In the genomic region with DNA sequence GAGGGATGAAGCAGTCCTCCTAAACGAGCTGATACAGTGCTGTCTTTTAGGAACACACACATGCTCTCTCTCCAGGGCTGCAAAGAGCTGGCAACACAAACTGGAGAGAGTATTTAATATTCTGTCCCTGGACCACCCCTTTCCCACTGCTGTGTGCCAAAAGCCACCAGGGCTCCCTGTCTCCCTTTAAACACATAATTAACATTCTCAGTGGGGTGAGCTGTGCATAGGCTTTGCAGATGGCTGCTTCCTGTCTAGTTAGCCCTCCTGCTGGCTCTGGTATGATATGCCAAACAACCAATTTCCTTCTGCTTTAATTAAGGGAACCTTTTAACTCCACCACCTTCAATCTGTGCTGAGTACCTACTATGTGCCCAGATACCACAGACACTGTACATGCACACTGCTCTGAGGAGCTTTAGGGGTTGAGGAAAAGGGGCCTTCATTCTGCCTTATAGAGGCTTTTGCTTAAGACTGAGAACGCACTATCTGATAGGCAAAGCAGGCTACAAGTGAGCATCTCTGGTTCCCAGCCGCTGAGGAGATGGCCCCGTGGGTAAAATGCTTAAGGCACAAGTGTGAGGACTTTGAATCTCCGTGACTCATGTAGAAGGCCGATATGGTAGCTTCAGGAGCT, we compare ENCODE assay signal across 10 mouse cellular contexts.
DNase-seq lines count a peak whose midpoint lies in the region; ATAC-seq and TF ChIP-seq lines count a peak whose summit lies in the region.
"Had no signal": no experiment of that assay in that cellular context is flagged by ENCODE, and none has a peak within 500 bp of the region (broad histone marks: within the 10 kb centered on the region; RNA-seq: fewer than 3 reads in every experiment).

No protein-coding gene starts in this region.

- no peaks in the 10 kb centered on the region for H3K27me3 ChIP-seq in embryonic facial prominence, embryonic 14.5 days (replicated peaks; ENCODE audit: control insufficient read depth, insufficient read depth, low read length)
- H3K27me3 ChIP-seq in embryonic facial prominence, embryonic 10.5 days (replicated peaks; ENCODE audit: low read depth, poor library complexity, severe bottlenecking) = no peaks in the 10 kb centered on the region
- H3K27me3 ChIP-seq in midbrain, embryonic 12.5 days = no peaks in the 10 kb centered on the region
- no peaks in the 10 kb centered on the region for H3K27me3 ChIP-seq in midbrain, embryonic 11.5 days (ENCODE audit: control insufficient read depth, insufficient read depth, low read length)
- H3K27me3 ChIP-seq in hindbrain, embryonic 15.5 days = no peaks in the 10 kb centered on the region
- no peaks in the 10 kb centered on the region for H3K27me3 ChIP-seq in midbrain, embryonic 16.5 days (ENCODE audit: control insufficient read depth, insufficient read depth, low read depth, low read length)
- H3K27me3 ChIP-seq in kidney, adult 2 months (replicated peaks; ENCODE audit: control insufficient read depth, insufficient read depth, low read length) = no peaks in the 10 kb centered on the region; the same call in 1 of the 2 replicates
- H3K27me3 ChIP-seq: heart, embryonic 15.5 days; kidney, embryonic 15.5 days had no signal

- no peak for TF ChIP-seq POLR2A in kidney, adult 2 months (IDR thresholded peaks at IDR 0.05; ENCODE audit: low read depth, low read length)

- no peaks in the 10 kb centered on the region for H3K9me3 ChIP-seq in embryonic facial prominence, embryonic 14.5 days (ENCODE audit: control insufficient read depth, low read length)
- H3K9me3 ChIP-seq in embryonic facial prominence, embryonic 10.5 days = no peaks in the 10 kb centered on the region
- no peaks in the 10 kb centered on the region for H3K9me3 ChIP-seq in midbrain, embryonic 12.5 days
- no peaks in the 10 kb centered on the region for H3K9me3 ChIP-seq in midbrain, embryonic 11.5 days (ENCODE audit: control insufficient read depth, low read length)
- no peaks in the 10 kb centered on the region for H3K9me3 ChIP-seq in hindbrain, embryonic 15.5 days
- H3K9me3 ChIP-seq in midbrain, embryonic 16.5 days (replicated peaks; ENCODE audit: control insufficient read depth, low read length, poor library complexity, severe bottlenecking) = no peaks in the 10 kb centered on the region
- H3K9me3 ChIP-seq: heart, embryonic 15.5 days; kidney, embryonic 15.5 days had no signal

- H3K9ac ChIP-seq in embryonic facial prominence, embryonic 14.5 days (ENCODE audit: low read depth, low read length) = no peak overlapping the region
- no peak overlapping the region for H3K9ac ChIP-seq in midbrain, embryonic 12.5 days (replicated peaks)
- no peak overlapping the region for H3K9ac ChIP-seq in midbrain, embryonic 11.5 days (ENCODE audit: low read length)
- no peak overlapping the region for H3K9ac ChIP-seq in hindbrain, embryonic 15.5 days
- H3K9ac ChIP-seq in midbrain, embryonic 16.5 days (ENCODE audit: low read depth, low read length) = no peak overlapping the region
- H3K9ac ChIP-seq: heart, embryonic 15.5 days; kidney, embryonic 15.5 days had no signal

- H3K4me2 ChIP-seq in embryonic facial prominence, embryonic 14.5 days (ENCODE audit: low read depth, low read length) = no peak overlapping the region
- H3K4me2 ChIP-seq in midbrain, embryonic 12.5 days (replicated peaks) = no peak overlapping the region
- no peak overlapping the region for H3K4me2 ChIP-seq in midbrain, embryonic 11.5 days
- no peak overlapping the region for H3K4me2 ChIP-seq in hindbrain, embryonic 15.5 days
- no peak overlapping the region for H3K4me2 ChIP-seq in midbrain, embryonic 16.5 days (ENCODE audit: low read length)
- H3K4me2 ChIP-seq: heart, embryonic 15.5 days; kidney, embryonic 15.5 days had no signal

- no peak for TF ChIP-seq CTCF in kidney, adult 2 months (conservative IDR thresholded peaks at IDR 0.05; ENCODE audit: insufficient read depth, insufficient read length, low read depth, low read length)

- DNase-seq in embryonic facial prominence, embryonic 14.5 days (ENCODE audit: low spot score) = peak; percentile 39
- DNase-seq in embryonic facial prominence, embryonic 10.5 days (ENCODE audit: low spot score) = no peak
- no peak for DNase-seq in midbrain, embryonic 11.5 days (ENCODE audit: low spot score, missing footprints)
- no peak for DNase-seq in B cell, adult 2 months
- DNase-seq in kidney, adult 2 months = no peak

- H3K4me1 ChIP-seq in embryonic facial prominence, embryonic 14.5 days (ENCODE audit: control insufficient read depth, insufficient read depth, low read length) = no peaks in the 10 kb centered on the region
- peaks cover 4% of the 10 kb centered on the region; the same call in 1 of the 2 replicates for H3K4me1 ChIP-seq in embryonic facial prominence, embryonic 10.5 days
- no peaks in the 10 kb centered on the region for H3K4me1 ChIP-seq in midbrain, embryonic 12.5 days
- no peaks in the 10 kb centered on the region for H3K4me1 ChIP-seq in midbrain, embryonic 11.5 days (ENCODE audit: control insufficient read depth, insufficient read depth, low read length)
- H3K4me1 ChIP-seq in hindbrain, embryonic 15.5 days (replicated peaks) = peaks cover 3% of the 10 kb centered on the region; the same call in 1 of the 2 replicates
- H3K4me1 ChIP-seq in midbrain, embryonic 16.5 days (ENCODE audit: control insufficient read depth, insufficient read depth, low read length) = no peaks in the 10 kb centered on the region
- H3K4me1 ChIP-seq in kidney, adult 2 months (ENCODE audit: control insufficient read depth, insufficient read depth, low read length) = no peaks in the 10 kb centered on the region
- H3K4me1 ChIP-seq: heart, embryonic 15.5 days; kidney, embryonic 15.5 days had no signal

- no peak for ATAC-seq in embryonic facial prominence, embryonic 14.5 days (ENCODE audit: low read depth)
- peak; percentile 12; the same call in 1 of the 2 replicates for ATAC-seq in midbrain, embryonic 12.5 days (ENCODE audit: low FRiP score, low read depth)
- no peak for ATAC-seq in midbrain, embryonic 11.5 days (ENCODE audit: low FRiP score)
- peak; percentile 92 for ATAC-seq in hindbrain, embryonic 15.5 days (ENCODE audit: low FRiP score, low read depth)
- ATAC-seq in midbrain, embryonic 16.5 days = peak; percentile 92

- 73% methylated on average over 6 of the region's 6 CpGs for WGBS in embryonic facial prominence, embryonic 14.5 days
- 82% methylated on average over 6 of the region's 6 CpGs for WGBS in embryonic facial prominence, embryonic 10.5 days
- 78% methylated on average over 6 of the region's 6 CpGs for WGBS in midbrain, embryonic 12.5 days
- 71% methylated on average over 6 of the region's 6 CpGs for WGBS in midbrain, embryonic 11.5 days
- WGBS in hindbrain, embryonic 15.5 days = 74% methylated on average over 6 of the region's 6 CpGs
- 68% methylated on average over 6 of the region's 6 CpGs for WGBS in midbrain, embryonic 16.5 days
- WGBS in kidney, adult 2 months = 85% methylated on average over 6 of the region's 6 CpGs

- no peak overlapping the region for H3K27ac ChIP-seq in embryonic facial prominence, embryonic 14.5 days (replicated peaks; ENCODE audit: low read depth, low read length)
- H3K27ac ChIP-seq in embryonic facial prominence, embryonic 10.5 days (replicated peaks) = no peak overlapping the region
- no peak overlapping the region for H3K27ac ChIP-seq in midbrain, embryonic 12.5 days (replicated peaks)
- H3K27ac ChIP-seq in midbrain, embryonic 11.5 days (ENCODE audit: low read depth, low read length) = no peak overlapping the region
- H3K27ac ChIP-seq in hindbrain, embryonic 15.5 days (replicated peaks) = peak overlapping the region; percentile 44; the same call in 1 of the 2 replicates
- no peak overlapping the region for H3K27ac ChIP-seq in midbrain, embryonic 16.5 days (ENCODE audit: low read length)
- no peak overlapping the region for H3K27ac ChIP-seq in kidney, adult 2 months (ENCODE audit: insufficient read depth, low read depth, low read length)
- H3K27ac ChIP-seq: heart, embryonic 15.5 days; kidney, embryonic 15.5 days had no signal

- H3K36me3 ChIP-seq in embryonic facial prominence, embryonic 14.5 days (ENCODE audit: control insufficient read depth, insufficient read depth, low read length) = no peaks in the 10 kb centered on the region
- no peaks in the 10 kb centered on the region for H3K36me3 ChIP-seq in embryonic facial prominence, embryonic 10.5 days (replicated peaks)
- H3K36me3 ChIP-seq in midbrain, embryonic 12.5 days = no peaks in the 10 kb centered on the region
- H3K36me3 ChIP-seq in midbrain, embryonic 11.5 days (ENCODE audit: control insufficient read depth, insufficient read depth, low read length) = no peaks in the 10 kb centered on the region
- no peaks in the 10 kb centered on the region for H3K36me3 ChIP-seq in hindbrain, embryonic 15.5 days
- no peaks in the 10 kb centered on the region for H3K36me3 ChIP-seq in midbrain, embryonic 16.5 days (ENCODE audit: control insufficient read depth, insufficient read depth, low read length)
- no peaks in the 10 kb centered on the region for H3K36me3 ChIP-seq in kidney, adult 2 months (ENCODE audit: control insufficient read depth, insufficient read depth, low read length)
- H3K36me3 ChIP-seq: heart, embryonic 15.5 days; kidney, embryonic 15.5 days had no signal

- no peak overlapping the region for H3K4me3 ChIP-seq in embryonic facial prominence, embryonic 14.5 days (ENCODE audit: low read depth, low read length)
- no peak overlapping the region for H3K4me3 ChIP-seq in embryonic facial prominence, embryonic 10.5 days
- H3K4me3 ChIP-seq in midbrain, embryonic 12.5 days = no peak overlapping the region
- no peak overlapping the region for H3K4me3 ChIP-seq in midbrain, embryonic 11.5 days (ENCODE audit: low read depth, low read length)
- H3K4me3 ChIP-seq in hindbrain, embryonic 15.5 days = no peak overlapping the region
- H3K4me3 ChIP-seq in midbrain, embryonic 16.5 days (ENCODE audit: low read depth, low read length) = no peak overlapping the region
- no peak overlapping the region for H3K4me3 ChIP-seq in kidney, adult 2 months (ENCODE audit: insufficient read depth, low read depth, low read length)
- H3K4me3 ChIP-seq: heart, embryonic 15.5 days; kidney, embryonic 15.5 days had no signal

Comparison
In these comparisons a context has a peak if more than half of its experiments do, and no peak if none do; other contexts are left out.
1. ATAC-seq: peak in midbrain, embryonic 12.5 days (single experiment), hindbrain, embryonic 15.5 days (single experiment) and midbrain, embryonic 16.5 days (single experiment); none in embryonic facial prominence, embryonic 14.5 days (single experiment) and midbrain, embryonic 11.5 days (single experiment).